Mouse (Mus musculus): ENCODE measurements around the gene Gm2310. TPM values are rescaled to one million over a fixed set of nuclear protein-coding genes. Genes with fewer than 3 reads are reported as not detected.
A peak's percentile ranks its signal among the peaks of the same experiment; 100 is the strongest.
"Not testable (repeated sequence)": the region's sequence is repeated elsewhere in the genome, so short reads cannot be mapped to it uniquely, and the experiment has no call there.

The Gm2310 gene
- not detected for total RNA-seq (2021)

DNA sequence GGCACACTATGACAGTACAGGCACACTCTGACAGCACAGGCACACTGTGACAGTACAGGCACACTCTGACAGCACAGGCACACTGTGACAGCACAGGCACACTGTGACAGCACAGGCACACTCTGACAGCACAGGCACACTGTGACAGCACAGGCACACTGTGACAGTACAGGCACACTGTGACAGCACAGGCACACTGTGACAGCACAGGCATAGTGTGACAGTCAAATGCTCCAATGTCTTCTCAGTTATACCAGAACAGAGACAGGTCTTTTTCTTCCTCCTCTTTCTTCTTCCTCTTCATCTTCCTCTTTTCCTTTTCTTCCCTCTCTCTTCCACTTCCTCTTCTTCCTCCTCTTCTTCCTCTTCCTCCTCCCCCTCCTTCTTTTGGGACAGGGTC, at the start of gene Gm2310:
Gene Gm2310 (minus strand): TSS at position 101 of the 400 bp plus-strand sequence.
- intact Hi-C loops (cut with DNase I); DNase-seq: not testable (repeated sequence)

DNA sequence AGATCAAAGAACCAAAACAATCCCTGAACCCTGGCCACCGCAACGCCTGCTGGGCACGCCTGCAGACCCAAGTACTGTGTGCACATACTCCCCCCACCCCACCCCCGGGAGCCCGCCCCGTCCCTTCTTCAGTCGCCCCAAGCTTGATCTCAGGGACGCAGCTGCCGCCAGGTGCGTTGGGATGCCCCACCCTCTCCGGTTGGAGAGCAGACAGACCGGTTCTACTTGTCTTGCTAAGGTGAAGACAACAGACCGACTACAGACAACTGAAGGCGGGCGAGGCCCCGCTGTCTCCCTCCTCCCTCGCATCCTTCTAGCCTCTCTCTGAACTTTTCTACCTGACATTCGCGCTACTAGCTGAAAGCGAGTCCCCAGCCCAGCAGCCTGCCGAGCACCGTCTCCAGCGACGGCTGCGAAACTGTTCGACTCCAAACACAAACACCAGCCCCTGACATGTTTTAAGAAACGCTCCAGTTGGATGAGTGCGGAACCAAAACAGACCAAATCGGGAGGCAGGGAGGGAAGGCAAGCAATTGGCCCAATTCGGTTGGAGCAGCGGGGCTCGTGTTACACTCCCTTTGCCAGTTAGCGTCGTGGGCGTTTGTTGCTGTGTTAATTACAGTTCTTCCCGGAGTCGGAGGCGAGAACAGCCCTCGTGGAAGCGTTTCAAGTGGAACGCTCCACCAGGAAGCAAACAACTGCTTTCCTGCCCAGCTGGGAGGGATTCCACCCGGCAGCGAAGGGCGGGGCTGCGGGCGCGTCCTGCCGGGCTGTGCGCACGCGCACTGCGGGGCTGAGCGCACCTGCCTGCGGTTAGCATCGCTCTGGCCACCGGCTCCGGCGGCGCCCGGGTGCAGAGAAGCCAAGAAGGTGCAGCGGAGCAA, 49.1 kb upstream of the Gm2310 start:
- intact Hi-C loops (cut with DNase I): no loop called here
- peak; percentile 83 to 86 for DNase-seq

DNA sequence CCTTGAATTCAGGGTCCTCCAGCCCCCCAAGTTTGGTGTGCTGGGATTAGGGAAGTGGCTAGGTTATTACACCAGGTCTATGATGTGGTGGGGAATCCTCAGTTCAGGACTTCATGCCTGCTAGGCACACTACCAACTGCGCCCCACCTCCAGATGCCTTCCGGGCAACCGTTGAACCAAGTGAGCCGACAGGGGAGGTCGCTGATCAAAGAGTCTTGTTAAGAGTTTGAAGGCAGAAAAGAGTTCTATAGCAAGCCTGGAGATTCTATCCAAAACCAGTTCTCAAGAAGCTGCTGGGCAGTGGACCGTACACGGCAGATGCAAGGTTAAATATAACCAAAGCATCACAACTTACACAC, 48.5 kb upstream of the Gm2310 start:
- DNase-seq: peak in 1 of 2 experiments; percentile 12
- intact Hi-C loops (cut with DNase I): no loop called here

GRCm38 (mm10) chr15:8565416-8565815, 45.7 kb upstream of the Gm2310 start:
- DNase-seq: no peak
- intact Hi-C loops (cut with DNase I): no loop called here

DNA sequence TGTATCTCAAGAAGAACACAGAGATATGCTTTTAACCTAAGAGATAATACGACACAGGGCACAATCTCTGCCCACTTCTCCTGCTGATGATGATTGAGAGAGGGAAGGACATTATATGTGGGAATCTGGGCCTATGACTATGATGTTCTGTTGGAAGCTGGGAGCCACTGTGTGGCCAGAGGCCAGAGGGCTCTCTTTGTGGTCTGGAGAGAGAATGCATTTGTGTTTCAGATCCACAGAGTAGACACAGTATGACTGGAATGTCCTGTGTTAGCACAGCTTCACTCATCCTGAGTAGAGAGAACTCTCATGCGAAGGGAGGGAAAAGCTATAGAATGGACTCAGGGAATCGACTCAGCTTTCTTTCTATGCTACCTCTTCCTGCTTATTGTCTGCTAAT, 44.6 kb upstream of the Gm2310 start:
- DNase-seq: no peak
- intact Hi-C loops (cut with DNase I): no loop called here

- no peak for DNase-seq
- intact Hi-C loops (cut with DNase I): no loop called here
These were observed 43.9 kb upstream of the Gm2310 start for GRCm38 (mm10) chr15:8563423-8564194.

- intact Hi-C loops (cut with DNase I): no loop called here
- no peak for DNase-seq
These were observed 43.0 kb upstream of the Gm2310 start for GRCm38 (mm10) chr15:8562776-8563175.

DNA sequence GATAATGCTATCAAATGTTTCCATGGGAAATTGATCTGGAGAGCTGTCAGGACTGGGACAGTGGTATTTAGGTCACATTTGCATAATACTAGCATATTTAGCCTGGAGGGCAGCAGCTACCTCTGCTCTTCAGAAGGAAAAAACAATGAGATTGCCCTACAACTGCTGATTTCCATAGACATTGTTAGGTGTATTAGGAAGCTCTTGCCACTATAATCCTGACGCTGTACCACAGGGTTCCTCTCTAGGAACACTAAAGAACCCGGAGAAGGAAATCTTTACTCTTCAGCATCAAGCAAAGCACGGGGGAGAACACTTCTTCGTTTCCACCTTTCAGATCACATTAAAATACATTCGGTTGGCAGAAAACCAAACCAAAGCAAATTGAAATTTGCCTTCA, 11.4 kb upstream of the Gm2310 start:
- no peak for DNase-seq
- intact Hi-C loops (cut with DNase I): no loop called here

GRCm38 (mm10) chr15:8512957-8513356, 6.8 kb downstream of the Gm2310 start:
- intact Hi-C loops (cut with DNase I): no loop called here
- DNase-seq: no peak

DNA sequence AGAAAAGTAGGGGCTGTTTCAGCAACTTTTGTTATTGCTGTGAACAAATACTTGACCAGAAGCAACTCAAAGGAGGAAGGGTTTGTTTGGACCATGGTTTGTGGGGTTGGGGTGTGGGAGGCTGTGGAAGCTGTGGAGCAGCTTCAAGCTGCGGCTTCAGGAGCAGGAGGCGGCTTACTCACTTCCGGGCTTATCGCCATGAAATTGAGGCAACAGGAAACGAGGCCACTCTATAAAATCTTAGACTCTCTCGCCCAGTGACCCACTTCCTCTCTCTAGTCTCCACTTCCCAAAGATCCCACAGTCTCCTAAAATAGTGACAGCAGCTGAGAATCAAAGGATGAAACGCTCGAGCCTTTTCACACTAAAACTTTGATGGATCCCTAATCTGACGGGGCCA, 7.9 kb downstream of the Gm2310 start:
- intact Hi-C loops (cut with DNase I): no loop called here
- peak; percentile 42 to 53 for DNase-seq

DNA sequence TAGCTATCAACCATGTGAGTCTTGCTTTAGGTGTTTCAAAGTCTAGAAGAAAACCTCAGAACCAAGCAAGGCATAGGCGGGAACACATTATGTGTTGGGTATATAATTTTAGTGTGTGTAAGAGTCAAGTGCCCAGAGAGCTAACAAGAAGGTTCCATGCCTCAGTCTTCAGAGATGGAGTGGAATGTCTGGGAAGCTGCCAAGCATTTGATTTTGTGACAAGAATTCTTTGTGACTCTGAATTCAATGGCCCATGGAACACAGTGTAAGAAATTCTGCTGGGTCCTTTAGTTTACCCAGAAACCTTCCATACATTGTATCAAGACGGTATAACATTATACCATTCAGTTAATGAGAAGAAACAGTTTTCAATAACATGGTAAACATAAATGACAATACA, 17.3 kb downstream of the Gm2310 start:
- intact Hi-C loops (cut with DNase I): no loop called here
- DNase-seq: no peak

GRCm38 (mm10) chr15:8485261-8485660, 34.5 kb downstream of the Gm2310 start:
- no peak for DNase-seq
- intact Hi-C loops (cut with DNase I): no loop called here

- DNase-seq: no peak
- intact Hi-C loops (cut with DNase I): no loop called here
These were observed 50.7 kb downstream of the Gm2310 start for GRCm38 (mm10) chr15:8469006-8469575.

Other genes starting within 250 kb of the Gm2310 start
- gene Nipbl, start 75.5 kb downstream of the Gm2310 start, total RNA-seq (2021): 10 to 100 TPM; 34.4 to 37.6 TPM
- 1 to 10 TPM; 1.3 to 3.4 TPM for gene Slc1a3, start 190.8 kb upstream of the Gm2310 start, total RNA-seq (2021)

All from heart, postnatal 10 days (tissue).